Mouse (Mus musculus): ENCODE measurements around the gene Akap10. TPM values are rescaled to one million over a fixed set of nuclear protein-coding genes. Genes with fewer than 3 reads are reported as not detected.

The Akap10 gene
- polyA plus RNA-seq, 1 experiment from 2014 or later = 19.6 TPM

- H3K4me3 ChIP-seq (replicated peaks) = peak overlapping the region; percentile 88
- H3K9me3 ChIP-seq = no peaks in the 10 kb centered on the region
- H3K36me3 ChIP-seq (replicated peaks) = no peaks in the 10 kb centered on the region
- peak overlapping the region; percentile 71 for H3K4me2 ChIP-seq
- H3K9ac ChIP-seq = peak overlapping the region; percentile 92
- peak overlapping the region; percentile 95 for H3K27ac ChIP-seq
- ATAC-seq (ENCODE audit: low FRiP score) = no peak; the same call in 1 of the 2 replicates
- WGBS = 2% methylated on average over 47 of the region's 47 CpGs
- no peaks in the 10 kb centered on the region for H3K27me3 ChIP-seq
- H3K4me1 ChIP-seq = peaks cover 19% of the 10 kb centered on the region
Measured at GRCm38 (mm10) chr11:61929323-61930097, 542 bp downstream of the Akap10 start.

- H3K27me3 ChIP-seq = no peaks in the 10 kb centered on the region
- H3K9me3 ChIP-seq = no peaks in the 10 kb centered on the region
- no peak overlapping the region for H3K27ac ChIP-seq
- no peak for ATAC-seq (ENCODE audit: low FRiP score)
- H3K4me1 ChIP-seq = peaks cover 3% of the 10 kb centered on the region; the same call in 1 of the 2 replicates
- H3K4me2 ChIP-seq = no peak overlapping the region
- no peak overlapping the region for H3K9ac ChIP-seq
- H3K4me3 ChIP-seq (replicated peaks) = no peak overlapping the region
- no peaks in the 10 kb centered on the region for H3K36me3 ChIP-seq (replicated peaks)
- WGBS = 91% methylated on average over 1 of the region's 1 CpGs
Measured at GRCm38 (mm10) chr11:61923309-61923708, 6.7 kb downstream of the Akap10 start.

GRCm38 (mm10) chr11:61919702-61920101 lies 10.3 kb downstream of the Akap10 start:
- H3K36me3 ChIP-seq (replicated peaks) = peaks cover 13% of the 10 kb centered on the region
- no peak overlapping the region for H3K4me3 ChIP-seq (replicated peaks)
- H3K4me1 ChIP-seq = no peaks in the 10 kb centered on the region
- H3K27me3 ChIP-seq = no peaks in the 10 kb centered on the region
- H3K27ac ChIP-seq = no peak overlapping the region
- no peak overlapping the region for H3K9ac ChIP-seq
- ATAC-seq (ENCODE audit: low FRiP score) = no peak
- WGBS = 98% methylated on average over 3 of the region's 3 CpGs
- no peak overlapping the region for H3K4me2 ChIP-seq
- no peaks in the 10 kb centered on the region for H3K9me3 ChIP-seq

GRCm38 (mm10) chr11:61908315-61908714 lies 21.7 kb downstream of the Akap10 start:
- no peaks in the 10 kb centered on the region for H3K4me1 ChIP-seq
- H3K9me3 ChIP-seq = no peaks in the 10 kb centered on the region
- no peaks in the 10 kb centered on the region for H3K27me3 ChIP-seq
- H3K36me3 ChIP-seq (replicated peaks) = peaks cover 59% of the 10 kb centered on the region
- H3K4me2 ChIP-seq = no peak overlapping the region
- H3K9ac ChIP-seq = no peak overlapping the region
- no peak for ATAC-seq (ENCODE audit: low FRiP score)
- H3K4me3 ChIP-seq (replicated peaks) = no peak overlapping the region
- H3K27ac ChIP-seq = no peak overlapping the region

GRCm38 (mm10) chr11:61882183-61882582 lies 47.9 kb downstream of the Akap10 start:
- H3K27ac ChIP-seq = no peak overlapping the region
- no peak overlapping the region for H3K4me3 ChIP-seq (replicated peaks)
- no peaks in the 10 kb centered on the region for H3K9me3 ChIP-seq
- 85% methylated on average over 5 of the region's 5 CpGs for WGBS
- no peaks in the 10 kb centered on the region for H3K4me1 ChIP-seq
- H3K4me2 ChIP-seq = no peak overlapping the region
- H3K27me3 ChIP-seq = no peaks in the 10 kb centered on the region
- H3K36me3 ChIP-seq (replicated peaks) = peaks cover 49% of the 10 kb centered on the region
- ATAC-seq (ENCODE audit: low FRiP score) = no peak
- H3K9ac ChIP-seq = no peak overlapping the region

GRCm38 (mm10) chr11:61879921-61880320 lies 50.1 kb downstream of the Akap10 start:
- Histone ChIP-seq H3K4me2 (no peak overlapping the region), H3K27ac (no peak overlapping the region), H3K4me3 (replicated peaks) (no peak overlapping the region), H3K27me3 (no peaks in the 10 kb centered on the region), H3K4me1 (no peaks in the 10 kb centered on the region), H3K9ac (no peak overlapping the region), H3K36me3 (replicated peaks) (peaks cover 57% of the 10 kb centered on the region), H3K9me3 (no peaks in the 10 kb centered on the region)
- no peak for ATAC-seq (ENCODE audit: low FRiP score)

GRCm38 (mm10) chr11:61871881-61872280 lies 58.2 kb downstream of the Akap10 start:
- no peaks in the 10 kb centered on the region for H3K4me1 ChIP-seq
- ATAC-seq (ENCODE audit: low FRiP score) = no peak
- H3K4me3 ChIP-seq (replicated peaks) = no peak overlapping the region
- H3K36me3 ChIP-seq (replicated peaks) = peaks cover 66% of the 10 kb centered on the region
- no peak overlapping the region for H3K9ac ChIP-seq
- no peak overlapping the region for H3K4me2 ChIP-seq
- H3K27me3 ChIP-seq = no peaks in the 10 kb centered on the region
- no peak overlapping the region for H3K27ac ChIP-seq
- H3K9me3 ChIP-seq = no peaks in the 10 kb centered on the region
- WGBS = 89% methylated on average over 5 of the region's 5 CpGs

GRCm38 (mm10) chr11:61866856-61867255 lies 63.2 kb downstream of the Akap10 start:
- no peaks in the 10 kb centered on the region for H3K9me3 ChIP-seq
- peaks cover 26% of the 10 kb centered on the region for H3K36me3 ChIP-seq (replicated peaks)
- no peak overlapping the region for H3K9ac ChIP-seq
- ATAC-seq (ENCODE audit: low FRiP score) = no peak
- no peak overlapping the region for H3K4me2 ChIP-seq
- no peaks in the 10 kb centered on the region for H3K27me3 ChIP-seq
- no peaks in the 10 kb centered on the region for H3K4me1 ChIP-seq
- H3K4me3 ChIP-seq (replicated peaks) = no peak overlapping the region
- no peak overlapping the region for H3K27ac ChIP-seq

GRCm38 (mm10) chr11:61861781-61862547 lies 68.1 kb downstream of the Akap10 start:
- Histone ChIP-seq H3K9me3 (no peaks in the 10 kb centered on the region), H3K27me3 (no peaks in the 10 kb centered on the region), H3K9ac (no peak overlapping the region), H3K4me2 (no peak overlapping the region), H3K27ac (no peak overlapping the region), H3K4me1 (no peaks in the 10 kb centered on the region), H3K36me3 (replicated peaks) (no peaks in the 10 kb centered on the region), H3K4me3 (replicated peaks) (no peak overlapping the region)
- 77% methylated on average over 6 of the region's 6 CpGs for WGBS
- ATAC-seq (ENCODE audit: low FRiP score) = no peak

GRCm38 (mm10) chr11:61859316-61859715 lies 70.7 kb downstream of the Akap10 start:
- H3K4me3 ChIP-seq (replicated peaks) = no peak overlapping the region
- peaks cover 3% of the 10 kb centered on the region; the same call in 1 of the 2 replicates for H3K4me1 ChIP-seq
- H3K9me3 ChIP-seq = no peaks in the 10 kb centered on the region
- no peaks in the 10 kb centered on the region for H3K36me3 ChIP-seq (replicated peaks)
- H3K4me2 ChIP-seq = no peak overlapping the region
- ATAC-seq (ENCODE audit: low FRiP score) = no peak
- no peaks in the 10 kb centered on the region for H3K27me3 ChIP-seq
- 59% methylated on average over 1 of the region's 1 CpGs for WGBS
- no peak overlapping the region for H3K27ac ChIP-seq
- no peak overlapping the region for H3K9ac ChIP-seq

- no peak for ATAC-seq (ENCODE audit: low FRiP score)
- H3K9ac ChIP-seq = peak overlapping the region; percentile 99
- H3K4me3 ChIP-seq (replicated peaks) = peak overlapping the region; percentile 98
- H3K27ac ChIP-seq = peak overlapping the region; percentile 96; the same call in 1 of the 2 replicates
- H3K27me3 ChIP-seq = no peaks in the 10 kb centered on the region
- H3K4me2 ChIP-seq = peak overlapping the region; percentile 77
- peaks cover 13% of the 10 kb centered on the region for H3K4me1 ChIP-seq
- H3K9me3 ChIP-seq = no peaks in the 10 kb centered on the region
- 46% methylated on average over 6 of the region's 6 CpGs for WGBS
- no peaks in the 10 kb centered on the region for H3K36me3 ChIP-seq (replicated peaks)
Measured at GRCm38 (mm10) chr11:61855539-61855938, 74.5 kb downstream of the Akap10 start.

GRCm38 (mm10) chr11:61854988-61855411 lies 75.1 kb downstream of the Akap10 start, which contains the start of gene Ulk2:
Gene Ulk2 (minus strand): TSS chr11:61855073.
- Histone ChIP-seq H3K27ac (peak within 1 kb of the TSS; percentile 96), H3K4me3 (replicated peaks) (peak within 1 kb of the TSS; percentile 98), H3K27me3 (no peaks in the 10 kb centered on the region), H3K9ac (peak within 1 kb of the TSS; percentile 99), H3K4me1 (peaks cover 13% of the 10 kb centered on the region), H3K9me3 (no peaks in the 10 kb centered on the region), H3K36me3 (replicated peaks) (no peaks in the 10 kb centered on the region), H3K4me2 (peak within 1 kb of the TSS; percentile 77)
- ATAC-seq (ENCODE audit: low FRiP score) = peak; percentile 93
- WGBS = under 1% methylated on average over 56 of the region's 58 CpGs

Measured in forebrain, embryonic 12.5 days (tissue).